Mouse (Mus musculus): Measurements from ENCODE around the gene Gcgr.

DNA sequence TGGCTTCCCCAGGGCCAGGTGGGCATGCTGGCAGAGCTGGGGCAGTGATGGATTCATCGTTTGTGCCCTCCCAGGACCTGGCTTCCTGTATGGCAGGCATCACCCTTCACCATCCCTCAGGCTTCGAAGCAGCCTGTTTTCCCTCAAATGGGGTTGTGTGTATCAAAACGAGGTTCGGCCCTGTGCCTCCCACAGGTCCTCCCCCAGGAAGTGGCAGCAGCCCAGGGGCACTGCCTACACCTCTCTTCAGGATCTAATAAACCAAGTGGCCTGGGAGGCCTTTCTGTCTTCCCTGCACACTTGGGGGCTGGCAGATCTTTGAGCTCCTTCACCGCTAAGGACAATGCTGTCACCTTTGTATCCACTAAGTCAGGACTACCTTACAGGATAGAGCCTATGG, 31.6 kb upstream of the Gcgr start:
- TF ChIP-seq MAFK (IDR thresholded peaks at IDR 0.05; ENCODE audit: insufficient replicate concordance, low read length) (no peak), POLR2A (IDR thresholded peaks at IDR 0.05; ENCODE audit: low read depth, low read length) (no peak), E2F4 (IDR thresholded peaks at IDR 0.05; ENCODE audit: insufficient replicate concordance, low read depth, low read length) (no peak), SMC3 (IDR thresholded peaks at IDR 0.05; ENCODE audit: low read depth, low read length) (no peak), ZKSCAN1 (IDR thresholded peaks at IDR 0.05; ENCODE audit: borderline replicate concordance, low read depth, low read length) (no peak), CTCF (conservative IDR thresholded peaks at IDR 0.05 in 1 of 2, IDR thresholded peaks at IDR 0.05 in 1 of 2; ENCODE audit: low read depth in 2 of 2, low read length in 2 of 2) (no peak)
